ENCODE assay signal across 10 mouse cellular contexts in genomic region chr10:81580441-81581070, GRCm38 (mm10). TPM values are rescaled to one million over a fixed set of nuclear protein-coding genes. Genes with fewer than 3 reads are reported as not detected.
DNase-seq lines count a peak whose midpoint lies in the region; ATAC-seq and TF ChIP-seq lines count a peak whose summit lies in the region.
"Had no signal": no experiment of that assay in that cellular context is flagged by ENCODE, and none has a peak within 500 bp of the region (broad histone marks: within the 10 kb centered on the region; RNA-seq: fewer than 3 reads in every experiment).

No protein-coding gene starts in this region.

- no peak overlapping the region for H3K4me3 ChIP-seq in kidney, adult 2 months (ENCODE audit: insufficient read depth, low read depth, low read length)
- no peak overlapping the region for H3K4me3 ChIP-seq in kidney, embryonic 16.5 days (ENCODE audit: low read length)
- H3K4me3 ChIP-seq: embryonic facial prominence, embryonic 12.5 days had no signal

- TF ChIP-seq CTCF in kidney, adult 2 months (conservative IDR thresholded peaks at IDR 0.05; ENCODE audit: insufficient read depth, insufficient read length, low read depth, low read length), result peak; percentile 26; the same call in 1 of the 2 replicates

- no peaks in the 10 kb centered on the region for H3K9me3 ChIP-seq in kidney, embryonic 16.5 days (ENCODE audit: low read length)
- H3K9me3 ChIP-seq: embryonic facial prominence, embryonic 12.5 days had no signal

- no peak overlapping the region for H3K27ac ChIP-seq in kidney, adult 2 months (ENCODE audit: insufficient read depth, low read depth, low read length)
- no peak overlapping the region for H3K27ac ChIP-seq in kidney, embryonic 16.5 days (ENCODE audit: low read length)
- H3K27ac ChIP-seq: embryonic facial prominence, embryonic 12.5 days had no signal

- peak; percentile 54 for ATAC-seq in activated CD4-positive, CD25-positive, alpha-beta regulatory T cell, adult 4 months
- ATAC-seq in kidney, embryonic 16.5 days (ENCODE audit: low FRiP score, low TSS enrichment), result peak; percentile 41; the same call in 1 of the 2 replicates
- no peak for ATAC-seq in frontal cortex, adult (ENCODE audit: low TSS enrichment)
- ATAC-seq: Patski had no signal

- H3K4me2 ChIP-seq in kidney, embryonic 16.5 days (replicated peaks; ENCODE audit: low read depth, low read length), result peak overlapping the region; percentile 35
- H3K4me2 ChIP-seq: embryonic facial prominence, embryonic 12.5 days had no signal

- H3K36me3 ChIP-seq in kidney, adult 2 months (ENCODE audit: control insufficient read depth, insufficient read depth, low read length), result no peaks in the 10 kb centered on the region
- peaks cover 13% of the 10 kb centered on the region; the same call in 1 of the 2 replicates for H3K36me3 ChIP-seq in kidney, embryonic 16.5 days (ENCODE audit: insufficient read depth, low read length)

- DNase-seq in kidney, adult 2 months, result peak; percentile 38
- no peak for DNase-seq in kidney, adult 9 months
- peak; percentile 42 for DNase-seq in naive thymus-derived CD4-positive, alpha-beta T cell, adult 2 months (ENCODE audit: low read depth)
- no peak for DNase-seq in right cerebral cortex, adult 2 months (ENCODE audit: low spot score in 2 of 2)
- DNase-seq in adrenal gland, postnatal 25 days, result no peak

- no peaks in the 10 kb centered on the region for H3K27me3 ChIP-seq in kidney, adult 2 months (replicated peaks; ENCODE audit: control insufficient read depth, insufficient read depth, low read length)
- peaks cover 12% of the 10 kb centered on the region for H3K27me3 ChIP-seq in kidney, embryonic 16.5 days (ENCODE audit: insufficient read depth, low read length)
- H3K27me3 ChIP-seq: Patski had no signal

- 27% methylated on average over 25 of the region's 25 CpGs for WGBS in kidney, adult 2 months
- 27% methylated on average over 25 of the region's 25 CpGs for WGBS in kidney, embryonic 16.5 days

- TF ChIP-seq POLR2A in kidney, adult 2 months (IDR thresholded peaks at IDR 0.05; ENCODE audit: low read depth, low read length), result no peak

- no peaks in the 10 kb centered on the region for H3K4me1 ChIP-seq in kidney, adult 2 months (ENCODE audit: control insufficient read depth, insufficient read depth, low read length)
- peaks cover 40% of the 10 kb centered on the region for H3K4me1 ChIP-seq in kidney, embryonic 16.5 days (ENCODE audit: insufficient read depth, low read length)

- H3K9ac ChIP-seq in kidney, embryonic 16.5 days (replicated peaks; ENCODE audit: low read length), result 0 out of 2 replicates have a peak overlapping the region, but pooled peaks have one; percentile 28
- H3K9ac ChIP-seq: embryonic facial prominence, embryonic 12.5 days had no signal

RNA-seq across cellular contexts. Expression of gene Tle2, which starts 6.2 kb away (rescaled TPM):
- polyA plus RNA-seq in kidney, adult 2 months (2012; rRNA removed), result 63.7 and 93.5 TPM in 2 replicates
- 1 to 10 TPM in 1 of 2 experiments, under 1 TPM in 1; 0.78 to 1.5 TPM for polyA plus RNA-seq in activated CD4-positive, CD25-positive, alpha-beta regulatory T cell, adult 4 months (2017; shearing (Covaris generic))
- polyA plus RNA-seq in kidney, embryonic 16.5 days (2015; fragmentation: Nextera tagmentation; extraction: Ambion mirVana), result 41.0 and 52.0 TPM in 2 replicates
- total RNA-seq in adrenal gland, postnatal 25 days (2021), result 52.8 and 67.8 TPM in 2 replicates

RNA-seq across cellular contexts. Expression of gene Tle6, which starts 20.3 kb away (rescaled TPM):
- polyA plus RNA-seq in kidney, adult 2 months (2012; rRNA removed), result 3.9 and 4.3 TPM in 2 replicates
- polyA plus RNA-seq in activated CD4-positive, CD25-positive, alpha-beta regulatory T cell, adult 4 months (2017; shearing (Covaris generic)), result under 1 TPM in 1 of 2 experiments, not detected in 1; 0.89 TPM
- 18.5 and 22.8 TPM in 2 replicates for polyA plus RNA-seq in kidney, embryonic 16.5 days (2015; fragmentation: Nextera tagmentation; extraction: Ambion mirVana)
- 26.4 and 37.4 TPM in 2 replicates for total RNA-seq in adrenal gland, postnatal 25 days (2021)

RNA-seq across cellular contexts. Expression of gene Aes, which starts 21.3 kb away (rescaled TPM):
- polyA plus RNA-seq in kidney, adult 2 months (2012; rRNA removed), result 2,250 and 2,535 TPM in 2 replicates
- 100 to 1,000 TPM; 120 to 125 TPM for polyA plus RNA-seq in activated CD4-positive, CD25-positive, alpha-beta regulatory T cell, adult 4 months (2017; shearing (Covaris generic))
- 322 and 487 TPM in 2 replicates for polyA plus RNA-seq in kidney, embryonic 16.5 days (2015; fragmentation: Nextera tagmentation; extraction: Ambion mirVana)
- total RNA-seq in adrenal gland, postnatal 25 days (2021), result 983 and 1,070 TPM in 2 replicates

RNA-seq across cellular contexts. Expression of gene BC025920, which starts 25.5 kb away (rescaled TPM):
- 1.0 and 1.1 TPM in 2 replicates for polyA plus RNA-seq in kidney, adult 2 months (2012; rRNA removed)
- polyA plus RNA-seq in activated CD4-positive, CD25-positive, alpha-beta regulatory T cell, adult 4 months (2017; shearing (Covaris generic)), result 1 to 10 TPM; 1.5 to 2.5 TPM
- polyA plus RNA-seq in kidney, embryonic 16.5 days (2015; fragmentation: Nextera tagmentation; extraction: Ambion mirVana), result 0.66 and 0.82 TPM in 2 replicates
- total RNA-seq in adrenal gland, postnatal 25 days (2021), result 2.4 and 2.6 TPM in 2 replicates

RNA-seq across cellular contexts. Expression of gene Gna11, which starts 35.6 kb away (rescaled TPM):
- polyA plus RNA-seq in kidney, adult 2 months (2012; rRNA removed), result 93.0 and 107 TPM in 2 replicates
- 10 to 100 TPM; 21.7 to 24.5 TPM for polyA plus RNA-seq in activated CD4-positive, CD25-positive, alpha-beta regulatory T cell, adult 4 months (2017; shearing (Covaris generic))
- 92.3 and 92.7 TPM in 2 replicates for polyA plus RNA-seq in kidney, embryonic 16.5 days (2015; fragmentation: Nextera tagmentation; extraction: Ambion mirVana)
- 76.8 and 77.9 TPM in 2 replicates for total RNA-seq in adrenal gland, postnatal 25 days (2021)

Comparison
In these comparisons a context has a peak if more than half of its experiments do, and no peak if none do; other contexts are left out.
1. DNase-seq: peak in kidney, adult 2 months (single experiment) and naive thymus-derived CD4-positive, alpha-beta T cell, adult 2 months (single experiment); none in kidney, adult 9 months (single experiment), right cerebral cortex, adult 2 months (0 of 2) and adrenal gland, postnatal 25 days (single experiment).
2. RNA of gene Tle2, which starts 6.2 kb away (polyA plus RNA-seq): 63.7 to 93.5 TPM in kidney, adult 2 months and 41.0 to 52.0 TPM in kidney, embryonic 16.5 days; 0.78 to 1.5 TPM in activated CD4-positive, CD25-positive, alpha-beta regulatory T cell, adult 4 months; every median in the first group is over 10 times any median in the second.